Mouse (Mus musculus): Measurements from ENCODE around the gene Rabl3.

DNA sequence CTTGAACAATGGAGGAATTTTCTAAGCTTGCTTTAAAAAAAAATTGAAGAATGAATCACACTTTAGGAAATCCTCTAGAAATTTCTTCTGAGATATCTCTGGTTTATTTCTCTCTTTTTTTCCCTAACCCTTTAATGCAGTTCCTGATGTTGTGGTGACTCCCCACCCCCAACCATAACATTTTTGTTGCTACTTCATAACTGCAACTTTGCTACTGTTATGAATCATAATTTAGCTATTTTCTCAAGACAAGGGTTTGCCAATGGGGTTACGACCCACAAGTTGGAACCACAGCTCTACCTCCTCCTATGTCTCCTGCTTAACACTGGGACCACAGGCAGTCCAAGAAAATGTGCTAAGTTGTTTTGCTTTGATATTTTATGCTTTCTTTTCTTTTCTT is 63.7 kb downstream of the Rabl3 start:
- TF ChIP-seq CTCF (IDR thresholded peaks at IDR 0.05; ENCODE audit: control insufficient read depth, insufficient read depth, insufficient read length) (no peak), MYOD1 (IDR thresholded peaks at IDR 0.05; ENCODE audit: control insufficient read depth, insufficient read length, low read depth) (no peak), MAX (IDR thresholded peaks at IDR 0.05) (no peak)
